Mouse (Mus musculus) heart, postnatal 0 days (tissue): ENCODE measurements around the gene Stat3.

Experiments
- CTCF ChIP-seq: IDR thresholded peaks from 2 replicates; pipeline ENCODE4 v1.5.1; 2016; ENCODE audit warnings: antibody characterized with exemption, control low read depth, low read depth
- EP300 ChIP-seq: IDR thresholded peaks from 2 replicates; pipeline ENCODE4 v1.6.1; 2016; ENCODE audit warnings: antibody characterized with exemption, low read depth

- TF ChIP-seq CTCF, result no peak
- no peak for TF ChIP-seq EP300
Measured at GRCm38 (mm10) chr11:100915063-100915462, 24.3 kb downstream of the Stat3 start.
